Mouse (Mus musculus) heart, embryonic 15.5 days (tissue): ENCODE measurements around the gene Obp2b. TPM values are rescaled to one million over a fixed set of nuclear protein-coding genes. Genes with fewer than 3 reads are reported as not detected.

ENCODE experiments used
- ATAC-seq: fragments of 200-750 bp; cut with Nextera tagmentation; replicated peaks from 2 replicates; pipeline ENCODE4 v1.8.0; 2017; ENCODE audit warnings: low read depth, moderate TSS enrichment; ENCODE audit not compliant: insufficient number of reproducible peaks, insufficient read depth, low FRiP score
- H3K27ac ChIP-seq: fragments of 300-500 bp; sonication (generic); 2 replicates; pipeline ENCODE4 v1.5.1; 2015; ENCODE audit warnings: mild to moderate bottlenecking, inconsistent platforms
- H3K27me3 ChIP-seq: fragments of 300-500 bp; sonication (generic); 2 replicates; pipeline ENCODE4 v1.6.1; 2015; ENCODE audit warnings: inconsistent platforms
- H3K36me3 ChIP-seq: fragments of 300-500 bp; sonication (generic); 2 replicates; pipeline ENCODE4 v1.6.1; 2015; ENCODE audit warnings: mild to moderate bottlenecking, inconsistent platforms
- H3K4me1 ChIP-seq: fragments of 300-500 bp; sonication (generic); replicated peaks from 2 replicates; pipeline ENCODE4 v1.6.1; 2015; ENCODE audit warnings: inconsistent platforms
- H3K4me2 ChIP-seq: fragments of 300-500 bp; sonication (generic); 2 replicates; pipeline ENCODE4 v1.6.1; 2015; ENCODE audit warnings: inconsistent platforms, mild to moderate bottlenecking, moderate library complexity
- H3K4me3 ChIP-seq: fragments of 300-500 bp; sonication (generic); 2 replicates; pipeline ENCODE4 v1.5.1; 2015; ENCODE audit warnings: mild to moderate bottlenecking, inconsistent platforms
- H3K9ac ChIP-seq: fragments of 300-500 bp; sonication (generic); 2 replicates; pipeline ENCODE4 v1.6.1; 2015; ENCODE audit warnings: mild to moderate bottlenecking, inconsistent platforms
- H3K9me3 ChIP-seq: fragments of 300-500 bp; sonication (generic); replicated peaks from 2 replicates; pipeline ENCODE4 v1.6.1; 2016; ENCODE audit warnings: inconsistent platforms
- WGBS: fragments of 180-500 bp; shearing (Covaris S2); methylation state at CpG from one replicate; pipeline ENCODE4 v1.1.7; 2015; ENCODE audit warnings: mixed read lengths; 5-methylcytosine and 5-hydroxymethylcytosine counted together
- polyA plus RNA-seq: library from polyadenylated mRNA; unstranded; fragments of >200 nt; fragmentation: Nextera tagmentation; extraction: Ambion mirVana; gene quantifications from 2 replicates; pipeline ENCODE4 v1.2.1, GENCODE M21; 2015

Obp2b gene
- polyA plus RNA-seq, 1 experiment from 2014 or later = not detected

- ATAC-seq = no peak
- Histone ChIP-seq H3K4me2 (no peak overlapping the region), H3K36me3 (no peaks in the 10 kb centered on the region), H3K4me1 (no peaks in the 10 kb centered on the region), H3K9ac (no peak overlapping the region), H3K27ac (no peak overlapping the region), H3K9me3 (no peaks in the 10 kb centered on the region), H3K4me3 (no peak overlapping the region), H3K27me3 (0 out of 2 replicates have a peak, but pooled peaks cover 3% of the 10 kb centered on the region)
- 51% methylated on average over 4 of the region's 4 CpGs for WGBS
Observed at GRCm38 (mm10) chr2:25780921-25781320, 44.1 kb downstream of the Obp2b start.

GRCm38 (mm10) chr2:25781957-25782356, 45.1 kb downstream of the Obp2b start, which contains the start of gene Gm13539:
Gene Gm13539 (plus strand): TSS chr2:25782257.
- no peak within 1 kb of the TSS for H3K27ac ChIP-seq
- no peak within 1 kb of the TSS for H3K4me2 ChIP-seq
- no peak within 1 kb of the TSS for H3K4me3 ChIP-seq
- WGBS = 77% methylated on average over 3 of the region's 3 CpGs
- no peak within 1 kb of the TSS for H3K9ac ChIP-seq
- no peaks in the 10 kb centered on the region for H3K9me3 ChIP-seq
- H3K4me1 ChIP-seq = no peaks in the 10 kb centered on the region
- H3K27me3 ChIP-seq = 0 out of 2 replicates have a peak, but pooled peaks cover 3% of the 10 kb centered on the region
- H3K36me3 ChIP-seq = no peaks in the 10 kb centered on the region
- ATAC-seq = no peak

GRCm38 (mm10) chr2:25785573-25786322, 48.9 kb downstream of the Obp2b start:
- WGBS = 61% methylated on average over 5 of the region's 5 CpGs
- Histone ChIP-seq H3K27ac (no peak overlapping the region), H3K36me3 (no peaks in the 10 kb centered on the region), H3K4me2 (no peak overlapping the region), H3K4me1 (no peaks in the 10 kb centered on the region), H3K9ac (no peak overlapping the region), H3K27me3 (0 out of 2 replicates have a peak, but pooled peaks cover 3% of the 10 kb centered on the region), H3K4me3 (no peak overlapping the region), H3K9me3 (no peaks in the 10 kb centered on the region)
- no peak for ATAC-seq

GRCm38 (mm10) chr2:25789092-25789491, 52.3 kb downstream of the Obp2b start:
- Histone ChIP-seq H3K27ac (no peak overlapping the region), H3K9me3 (no peaks in the 10 kb centered on the region), H3K4me1 (no peaks in the 10 kb centered on the region), H3K4me3 (no peak overlapping the region), H3K9ac (no peak overlapping the region), H3K4me2 (no peak overlapping the region), H3K27me3 (0 out of 2 replicates have a peak, but pooled peaks cover 3% of the 10 kb centered on the region), H3K36me3 (no peaks in the 10 kb centered on the region)
- WGBS = 78% methylated on average over 3 of the region's 3 CpGs
- no peak for ATAC-seq

Other genes starting within 250 kb of the Obp2b start
- not detected in 2 replicates for gene Lcn12, start 243.1 kb upstream of the Obp2b start, polyA plus RNA-seq
- gene Fbxw5, start 236.3 kb upstream of the Obp2b start, polyA plus RNA-seq = 72.6 and 94.1 TPM in 2 replicates
- gene C8g, start 235.3 kb upstream of the Obp2b start, polyA plus RNA-seq = 3.5 and 5.0 TPM in 2 replicates
- gene Traf2, start 190.1 kb upstream of the Obp2b start, polyA plus RNA-seq = 18.4 and 25.2 TPM in 2 replicates
- gene Edf1, start 179.2 kb upstream of the Obp2b start, polyA plus RNA-seq = 276 and 289 TPM in 2 replicates
- 3.4 and 9.8 TPM in 2 replicates for gene Mamdc4, start 162.2 kb upstream of the Obp2b start, polyA plus RNA-seq
- 171 and 175 TPM in 2 replicates for gene Phpt1, start 161.8 kb upstream of the Obp2b start, polyA plus RNA-seq
- 0.22 and 0.30 TPM in 2 replicates for gene Ajm1, start 155.3 kb upstream of the Obp2b start, polyA plus RNA-seq
- 41.0 and 50.2 TPM in 2 replicates for gene Rabl6, start 128.5 kb upstream of the Obp2b start, polyA plus RNA-seq
- 0.09 and 0.13 TPM in 2 replicates for gene Ccdc183, start 119.3 kb upstream of the Obp2b start, polyA plus RNA-seq
- 19.0 and 21.9 TPM in 2 replicates for gene Tmem141, start 115.0 kb upstream of the Obp2b start, polyA plus RNA-seq
- 3.3 and 4.8 TPM in 2 replicates for gene Fcna, start 109.0 kb upstream of the Obp2b start, polyA plus RNA-seq
- not detected in 2 replicates for gene Lcn8, start 83.9 kb upstream of the Obp2b start, polyA plus RNA-seq
- not detected in 2 replicates for gene Lcn5, start 79.1 kb upstream of the Obp2b start, polyA plus RNA-seq
- gene Lcn6, start 60.2 kb upstream of the Obp2b start, polyA plus RNA-seq = not detected in 2 replicates
- not detected in 2 replicates for gene Lcn10, start 54.3 kb upstream of the Obp2b start, polyA plus RNA-seq
- not detected in 2 replicates for gene Obp2a, start 37.0 kb upstream of the Obp2b start, polyA plus RNA-seq
- gene Bmyc, start 30.3 kb upstream of the Obp2b start, polyA plus RNA-seq = 44.7 and 47.4 TPM in 2 replicates
- gene Lcn3, start 28.6 kb downstream of the Obp2b start, polyA plus RNA-seq = not detected in 2 replicates
- not detected in 2 replicates for gene Lcn11, start 40.0 kb downstream of the Obp2b start, polyA plus RNA-seq
- gene Gm13539, start 45.2 kb downstream of the Obp2b start, polyA plus RNA-seq = not detected in 2 replicates
- gene Glt6d1, start 78.8 kb downstream of the Obp2b start, polyA plus RNA-seq = not detected in 2 replicates
- not detected in 2 replicates for gene Lcn9, start 86.1 kb downstream of the Obp2b start, polyA plus RNA-seq
- not detected in 2 replicates for gene Sohlh1, start 110.2 kb downstream of the Obp2b start, polyA plus RNA-seq
- 0.57 TPM in 1 of 2 replicates, not detected in the other for gene Kcnt1, start 126.7 kb downstream of the Obp2b start, polyA plus RNA-seq
- gene Camsap1, start 246.3 kb downstream of the Obp2b start, polyA plus RNA-seq = 11.6 and 12.8 TPM in 2 replicates